Mouse (Mus musculus): ENCODE data around the gene Map2k4. TPM values are rescaled to one million over a fixed set of nuclear protein-coding genes. Genes with fewer than 3 reads are reported as not detected.
A peak's percentile ranks its signal among the peaks of the same experiment; 100 is the strongest.

Map2k4 gene
- polyA plus RNA-seq, 1 experiment from 2014 or later, result 38.9 TPM

GRCm38 (mm10) chr11:65712754-65713306, 75.3 kb downstream of the Map2k4 start:
- H3K36me3 ChIP-seq (ENCODE audit: control insufficient read depth, insufficient read depth), result peaks cover 16% of the 10 kb centered on the region; the same call in 1 of the 2 replicates
- no peak for TF ChIP-seq CTCF (IDR thresholded peaks at IDR 0.05; ENCODE audit: low read depth)
- no peak for ATAC-seq
- no peaks in the 10 kb centered on the region for H3K4me1 ChIP-seq (replicated peaks; ENCODE audit: control insufficient read depth, insufficient read depth, low read length)
- no peaks in the 10 kb centered on the region for H3K27me3 ChIP-seq (replicated peaks; ENCODE audit: control insufficient read depth, insufficient read depth, low read length)
- no peaks in the 10 kb centered on the region for H3K9me3 ChIP-seq (ENCODE audit: control insufficient read depth)
- H3K4me2 ChIP-seq (replicated peaks; ENCODE audit: low read depth), result no peak overlapping the region
- no peak overlapping the region for H3K4me3 ChIP-seq (ENCODE audit: low read depth, low read length)
- 83% methylated on average over 6 of the region's 6 CpGs for WGBS
- no peak overlapping the region for H3K9ac ChIP-seq (ENCODE audit: low read depth, low read length)
- H3K27ac ChIP-seq (ENCODE audit: low read depth, low read length), result no peak overlapping the region

- 97% methylated on average over 4 of the region's 4 CpGs for WGBS
- no peak for TF ChIP-seq CTCF (IDR thresholded peaks at IDR 0.05; ENCODE audit: low read depth)
- Histone ChIP-seq H3K27me3 (replicated peaks; ENCODE audit: control insufficient read depth, insufficient read depth, low read length) (no peaks in the 10 kb centered on the region), H3K9ac (ENCODE audit: low read depth, low read length) (no peak overlapping the region), H3K4me1 (replicated peaks; ENCODE audit: control insufficient read depth, insufficient read depth, low read length) (no peaks in the 10 kb centered on the region), H3K36me3 (ENCODE audit: control insufficient read depth, insufficient read depth) (peaks cover 21% of the 10 kb centered on the region), H3K27ac (ENCODE audit: low read depth, low read length) (no peak overlapping the region), H3K4me3 (ENCODE audit: low read depth, low read length) (no peak overlapping the region), H3K4me2 (replicated peaks; ENCODE audit: low read depth) (no peak overlapping the region), H3K9me3 (ENCODE audit: control insufficient read depth) (no peaks in the 10 kb centered on the region)
- no peak for ATAC-seq
Measured at GRCm38 (mm10) chr11:65706784-65707183, 81.3 kb downstream of the Map2k4 start.

DNA sequence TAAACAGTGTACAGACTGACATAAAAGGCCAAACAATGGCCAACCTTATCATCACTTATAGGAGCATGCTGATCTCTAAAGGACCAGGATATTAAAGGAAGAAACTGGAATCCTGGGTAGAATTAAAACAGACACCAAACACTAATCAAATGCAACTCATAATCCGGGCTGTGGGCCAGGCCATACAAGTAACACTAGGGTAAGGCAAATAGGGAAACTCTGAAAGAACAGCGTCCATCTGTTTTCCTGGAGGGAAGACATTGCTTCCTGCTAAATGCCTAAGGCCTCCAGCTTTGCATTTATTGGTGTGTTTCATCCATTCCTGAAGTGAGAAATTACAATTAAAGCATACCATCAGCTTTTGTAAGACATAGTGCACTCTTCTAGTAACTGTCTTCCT, 81.9 kb downstream of the Map2k4 start:
- Histone ChIP-seq H3K4me2 (replicated peaks; ENCODE audit: low read depth) (no peak overlapping the region), H3K9ac (ENCODE audit: low read depth, low read length) (no peak overlapping the region), H3K4me3 (ENCODE audit: low read depth, low read length) (no peak overlapping the region), H3K9me3 (ENCODE audit: control insufficient read depth) (no peaks in the 10 kb centered on the region), H3K27ac (ENCODE audit: low read depth, low read length) (no peak overlapping the region), H3K36me3 (ENCODE audit: control insufficient read depth, insufficient read depth) (peaks cover 25% of the 10 kb centered on the region), H3K4me1 (replicated peaks; ENCODE audit: control insufficient read depth, insufficient read depth, low read length) (no peaks in the 10 kb centered on the region), H3K27me3 (replicated peaks; ENCODE audit: control insufficient read depth, insufficient read depth, low read length) (no peaks in the 10 kb centered on the region)
- ATAC-seq, result no peak
- 81% methylated on average over 2 of the region's 2 CpGs for WGBS
- TF ChIP-seq CTCF (IDR thresholded peaks at IDR 0.05; ENCODE audit: low read depth), result no peak

- ATAC-seq, result no peak
- WGBS, result 85% methylated on average over 4 of the region's 4 CpGs
- no peak overlapping the region for H3K4me2 ChIP-seq (replicated peaks; ENCODE audit: low read depth)
- H3K4me1 ChIP-seq (replicated peaks; ENCODE audit: control insufficient read depth, insufficient read depth, low read length), result no peaks in the 10 kb centered on the region
- no peak overlapping the region for H3K9ac ChIP-seq (ENCODE audit: low read depth, low read length)
- no peaks in the 10 kb centered on the region for H3K9me3 ChIP-seq (ENCODE audit: control insufficient read depth)
- H3K4me3 ChIP-seq (ENCODE audit: low read depth, low read length), result no peak overlapping the region
- TF ChIP-seq CTCF (IDR thresholded peaks at IDR 0.05; ENCODE audit: low read depth), result no peak
- H3K27me3 ChIP-seq (replicated peaks; ENCODE audit: control insufficient read depth, insufficient read depth, low read length), result no peaks in the 10 kb centered on the region
- peaks cover 27% of the 10 kb centered on the region for H3K36me3 ChIP-seq (ENCODE audit: control insufficient read depth, insufficient read depth)
- H3K27ac ChIP-seq (ENCODE audit: low read depth, low read length), result no peak overlapping the region
Measured at GRCm38 (mm10) chr11:65704861-65705260, 83.2 kb downstream of the Map2k4 start.

- H3K27ac ChIP-seq (ENCODE audit: low read depth, low read length), result no peak overlapping the region
- peak; percentile 78 for TF ChIP-seq CTCF (IDR thresholded peaks at IDR 0.05; ENCODE audit: low read depth)
- no peaks in the 10 kb centered on the region for H3K36me3 ChIP-seq (ENCODE audit: control insufficient read depth, insufficient read depth)
- no peak overlapping the region for H3K9ac ChIP-seq (ENCODE audit: low read depth, low read length)
- no peaks in the 10 kb centered on the region for H3K9me3 ChIP-seq (ENCODE audit: control insufficient read depth)
- ATAC-seq, result no peak
- H3K4me3 ChIP-seq (ENCODE audit: low read depth, low read length), result no peak overlapping the region
- no peaks in the 10 kb centered on the region for H3K4me1 ChIP-seq (replicated peaks; ENCODE audit: control insufficient read depth, insufficient read depth, low read length)
- H3K4me2 ChIP-seq (replicated peaks; ENCODE audit: low read depth), result no peak overlapping the region
- 22% methylated on average over 12 of the region's 12 CpGs for WGBS
- no peaks in the 10 kb centered on the region for H3K27me3 ChIP-seq (replicated peaks; ENCODE audit: control insufficient read depth, insufficient read depth, low read length)
Measured at GRCm38 (mm10) chr11:65678824-65679402, 109.2 kb downstream of the Map2k4 start.

GRCm38 (mm10) chr11:65667348-65667969, 120.6 kb downstream of the Map2k4 start:
- H3K36me3 ChIP-seq (ENCODE audit: control insufficient read depth, insufficient read depth), result no peaks in the 10 kb centered on the region
- H3K9ac ChIP-seq (ENCODE audit: low read depth, low read length), result no peak overlapping the region
- H3K27ac ChIP-seq (ENCODE audit: low read depth, low read length), result no peak overlapping the region
- no peak for TF ChIP-seq CTCF (IDR thresholded peaks at IDR 0.05; ENCODE audit: low read depth)
- H3K9me3 ChIP-seq (ENCODE audit: control insufficient read depth), result no peaks in the 10 kb centered on the region
- no peak overlapping the region for H3K4me3 ChIP-seq (ENCODE audit: low read depth, low read length)
- H3K4me1 ChIP-seq (replicated peaks; ENCODE audit: control insufficient read depth, insufficient read depth, low read length), result no peaks in the 10 kb centered on the region
- 44% methylated on average over 6 of the region's 6 CpGs for WGBS
- H3K4me2 ChIP-seq (replicated peaks; ENCODE audit: low read depth), result no peak overlapping the region
- ATAC-seq, result no peak
- no peaks in the 10 kb centered on the region for H3K27me3 ChIP-seq (replicated peaks; ENCODE audit: control insufficient read depth, insufficient read depth, low read length)

Data from intestine, postnatal 0 days (tissue).